Mouse (Mus musculus): ENCODE results near the gene Bnc2.

The Bnc2 gene

DNA sequence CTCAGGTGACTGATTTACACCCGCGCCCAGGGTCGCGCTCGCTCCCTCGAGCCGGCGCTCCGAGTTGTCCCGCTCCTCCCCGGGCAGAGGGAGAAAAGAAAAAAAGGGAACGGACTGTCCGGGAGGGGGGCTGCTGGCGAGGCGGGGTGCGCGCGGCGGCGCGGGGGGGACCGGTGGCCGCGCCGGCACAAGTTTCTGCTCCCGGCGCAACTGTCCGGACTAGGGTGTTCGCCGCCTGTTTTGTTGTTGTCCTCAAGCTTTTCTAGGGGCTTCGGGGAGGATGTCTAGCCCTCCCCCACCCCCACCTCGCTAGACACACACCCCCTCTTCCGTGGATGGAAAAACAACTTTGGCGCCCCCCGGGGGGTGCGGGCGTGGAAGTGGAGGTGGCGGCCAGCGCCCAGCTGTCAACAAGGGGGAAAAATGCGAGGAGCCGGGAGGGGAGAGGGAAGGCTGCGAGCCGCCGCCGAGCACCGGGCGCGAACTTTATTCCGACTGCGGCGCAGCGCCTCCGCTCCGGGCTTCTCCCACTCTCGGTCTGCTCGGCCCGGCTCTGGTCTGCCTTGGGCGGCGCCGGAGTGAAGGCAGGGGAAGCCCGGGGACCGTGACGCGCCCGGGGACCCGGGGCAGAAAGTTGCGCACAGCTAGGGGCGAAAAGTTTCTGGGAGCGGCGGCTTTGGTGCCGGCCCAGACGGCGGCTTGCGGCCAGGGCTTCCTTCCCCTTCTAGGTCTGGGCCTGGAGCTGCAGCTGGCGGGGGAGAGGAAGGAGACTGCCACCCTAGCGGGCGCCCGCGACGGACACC, at the start of gene Bnc2:
Gene Bnc2, minus strand, starts transcription at position 105 of the 803 bp plus-strand sequence.
- DNase-seq (ENCODE audit: low spot score), result no peak

DNA sequence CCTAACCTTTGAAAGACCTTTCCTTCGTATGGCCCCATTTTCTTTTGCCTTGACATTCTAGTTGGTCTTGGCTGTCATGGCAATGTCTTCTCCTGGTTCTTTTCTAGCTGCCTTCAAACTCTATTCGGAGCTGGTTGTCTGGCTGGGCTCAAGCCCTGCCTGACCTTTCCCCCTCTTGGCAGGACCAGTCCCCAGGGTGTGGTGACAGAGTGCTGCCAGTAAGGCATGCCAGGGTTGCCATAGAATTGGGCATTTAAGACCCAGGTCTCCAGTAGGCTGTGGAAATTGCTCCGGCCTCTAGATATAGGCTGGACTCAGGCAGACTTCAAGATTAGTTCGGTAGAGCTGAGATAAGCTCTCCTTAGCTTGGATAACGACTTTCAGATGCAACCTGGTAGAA, 32.9 kb upstream of the Bnc2 start:
- no peak for DNase-seq (ENCODE audit: low spot score)

DNA sequence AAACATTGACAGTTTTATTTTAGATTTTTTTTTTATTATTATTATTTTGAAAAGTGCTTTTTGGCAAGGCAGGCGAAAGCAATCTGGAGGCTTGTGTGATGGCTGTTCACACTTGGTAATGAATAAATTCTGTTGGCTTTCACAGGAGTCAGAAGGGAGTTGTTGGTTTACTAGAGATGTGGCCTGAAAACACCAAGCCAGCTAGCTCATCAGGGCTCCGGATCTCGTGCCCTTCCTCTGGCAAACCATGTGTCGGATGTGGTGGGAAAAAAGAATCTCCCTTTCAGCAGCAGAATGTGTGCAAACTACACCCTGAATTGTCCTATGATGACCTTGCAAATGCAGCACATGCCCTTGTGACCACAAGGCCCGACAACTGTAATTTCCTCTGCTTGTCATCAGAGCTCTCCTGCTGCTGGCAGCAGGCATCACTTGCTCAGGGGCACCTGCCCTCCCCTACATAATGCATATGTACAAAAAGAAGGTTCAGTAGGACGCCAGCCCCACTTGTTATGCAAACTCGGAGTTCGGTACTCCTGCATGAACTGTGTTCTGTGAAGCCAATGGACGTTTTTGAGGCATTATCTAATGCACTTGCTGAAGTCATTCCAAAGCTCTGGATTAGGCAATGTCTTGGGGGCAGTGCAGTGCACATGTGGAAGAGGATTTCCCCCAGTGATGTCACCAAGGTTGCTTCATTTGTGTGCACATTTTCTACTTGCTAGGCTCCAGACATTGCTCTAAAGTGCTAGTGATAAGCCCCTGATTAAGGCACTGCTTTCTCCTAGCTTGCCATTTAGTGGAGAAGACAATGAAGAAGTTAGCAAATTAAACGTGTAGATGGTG, 10.7 kb upstream of the Bnc2 start:
- DNase-seq (ENCODE audit: low spot score), result no peak

DNA sequence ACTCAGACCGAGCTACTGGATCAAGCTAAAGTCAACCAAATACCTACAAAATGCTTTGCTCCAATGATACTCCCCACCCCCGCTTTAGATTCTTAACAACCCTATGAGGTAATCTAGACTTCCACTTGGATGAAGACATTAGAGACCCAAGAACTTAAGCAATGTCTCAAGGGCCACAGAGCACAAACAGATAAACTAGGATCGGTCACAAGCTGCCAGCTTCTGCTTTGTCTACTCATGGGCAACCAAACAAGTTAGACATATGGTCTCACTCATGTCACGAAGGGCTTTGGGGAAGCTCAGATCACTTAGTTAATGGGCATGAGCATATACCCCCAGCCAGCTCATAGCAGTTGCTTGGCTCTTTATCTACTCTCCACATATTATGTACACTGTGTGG, 9.9 kb upstream of the Bnc2 start:
- no peak for DNase-seq (ENCODE audit: low spot score)

GRCm38 (mm10) chr4:84675974-84676315, 870 bp upstream of the Bnc2 start:
- no peak for DNase-seq (ENCODE audit: low spot score)

- DNase-seq (ENCODE audit: low spot score), result no peak
Observed at GRCm38 (mm10) chr4:84674318-84675170, 531 bp downstream of the Bnc2 start.

DNA sequence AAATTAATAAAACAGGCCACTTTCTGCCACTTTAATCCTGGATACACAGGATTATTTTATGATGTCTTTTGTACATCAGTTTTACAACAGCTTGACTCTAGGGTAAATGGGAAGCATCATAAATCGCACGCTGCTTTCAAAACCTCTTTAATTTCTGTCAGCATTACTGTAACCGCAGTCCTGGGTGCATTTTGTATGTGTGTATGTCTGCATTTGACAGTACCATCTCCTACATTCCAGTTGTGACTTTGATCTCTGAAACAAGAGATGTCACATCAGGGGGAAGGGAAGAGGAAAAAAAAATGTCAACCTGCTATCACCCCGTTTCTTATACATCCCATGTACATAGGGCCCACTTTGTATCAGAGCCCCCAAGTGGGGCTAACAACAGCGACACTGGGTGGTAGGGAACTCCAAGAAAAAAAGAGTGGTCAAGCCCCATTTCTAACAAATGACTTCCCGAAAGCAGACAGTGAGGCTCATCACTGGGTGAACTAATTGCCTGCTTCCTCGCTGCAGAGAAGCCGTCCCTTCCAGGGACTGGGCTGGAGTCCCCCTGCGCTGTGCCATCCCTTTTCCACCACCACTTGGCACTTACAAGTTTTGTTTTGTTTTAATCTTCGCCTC, 1.3 kb downstream of the Bnc2 start:
- no peak for DNase-seq (ENCODE audit: low spot score)

DNA sequence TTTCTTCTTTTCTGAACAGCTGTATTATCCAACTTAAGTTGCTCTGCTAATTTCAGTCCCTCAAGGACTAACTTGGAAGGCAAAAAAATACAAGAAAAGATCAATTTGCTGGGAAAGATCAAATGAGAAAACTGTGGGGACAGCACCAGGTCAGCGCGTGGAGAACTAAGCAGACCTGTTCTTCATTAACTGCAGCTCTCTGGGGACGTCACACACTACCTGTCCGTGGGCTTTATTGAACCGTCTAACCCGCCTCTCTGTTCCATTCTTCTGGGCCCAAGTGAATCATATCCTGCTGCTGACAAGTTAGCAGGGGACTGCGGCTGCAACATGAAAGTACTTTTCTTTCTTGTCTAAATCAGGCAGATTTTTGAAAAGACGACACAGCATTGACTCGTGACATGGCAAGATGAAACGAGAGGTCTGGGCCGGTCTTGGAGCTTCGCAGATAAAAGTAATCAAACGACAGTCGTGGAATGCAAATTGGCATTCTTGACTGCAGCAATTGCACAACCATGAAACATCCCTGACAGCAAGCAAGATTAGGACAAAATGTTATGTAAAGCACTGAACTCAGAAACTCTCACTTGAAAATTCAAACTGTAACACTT, 2.8 kb downstream of the Bnc2 start:
- DNase-seq (ENCODE audit: low spot score), result no peak

GRCm38 (mm10) chr4:84670996-84671395, 4.1 kb downstream of the Bnc2 start:
- DNase-seq (ENCODE audit: low spot score), result no peak

DNA sequence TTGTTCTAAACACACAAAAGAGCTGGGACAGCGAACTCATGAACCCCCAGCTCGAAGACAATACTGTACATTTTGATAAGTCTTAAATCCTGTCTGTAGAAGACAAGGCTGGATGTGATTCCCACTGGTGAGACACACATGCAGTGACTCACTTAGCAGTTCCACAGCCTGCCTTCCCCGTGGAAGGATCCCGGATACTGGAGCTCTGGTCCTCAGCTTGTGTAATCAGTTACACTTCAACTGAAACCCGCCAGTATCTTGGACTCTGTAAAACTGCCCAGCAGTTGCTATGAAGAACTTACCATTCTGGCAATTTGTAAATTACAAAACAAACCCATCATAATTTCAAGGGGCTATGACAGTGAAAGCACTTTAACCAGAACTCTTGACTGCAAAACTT, 5.4 kb downstream of the Bnc2 start:
- DNase-seq (ENCODE audit: low spot score), result no peak

DNA sequence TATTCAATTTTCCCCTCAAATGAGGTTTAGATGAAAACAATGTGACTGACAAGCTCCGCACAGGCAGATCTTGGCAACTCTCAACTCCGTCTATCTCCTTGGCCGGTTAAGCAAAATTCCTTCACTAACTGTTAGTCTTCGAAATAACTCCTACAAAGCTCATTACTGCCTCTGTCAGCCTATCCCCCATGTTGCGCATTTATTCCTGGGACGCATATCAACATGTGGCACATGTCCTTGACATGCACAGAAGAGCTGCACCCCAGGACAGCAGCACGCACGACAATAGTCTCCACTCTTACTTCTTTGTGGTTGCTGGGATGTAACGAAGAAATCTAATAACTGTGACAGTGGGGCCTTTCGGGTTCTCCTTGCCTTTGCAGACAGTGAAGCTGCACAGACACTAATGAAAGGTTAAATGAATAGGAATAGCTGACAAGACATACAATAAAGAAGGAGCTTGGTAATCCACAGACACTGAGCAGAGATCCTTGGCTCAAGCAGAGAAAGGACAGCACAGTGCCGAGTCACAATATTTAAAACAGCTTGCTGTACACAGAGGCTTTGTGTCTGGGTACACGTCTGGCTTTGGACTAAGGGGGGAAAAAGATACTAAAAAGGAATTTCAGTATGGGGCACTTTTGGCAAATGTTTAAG, 6.0 kb downstream of the Bnc2 start:
- no peak for DNase-seq (ENCODE audit: low spot score)

DNA sequence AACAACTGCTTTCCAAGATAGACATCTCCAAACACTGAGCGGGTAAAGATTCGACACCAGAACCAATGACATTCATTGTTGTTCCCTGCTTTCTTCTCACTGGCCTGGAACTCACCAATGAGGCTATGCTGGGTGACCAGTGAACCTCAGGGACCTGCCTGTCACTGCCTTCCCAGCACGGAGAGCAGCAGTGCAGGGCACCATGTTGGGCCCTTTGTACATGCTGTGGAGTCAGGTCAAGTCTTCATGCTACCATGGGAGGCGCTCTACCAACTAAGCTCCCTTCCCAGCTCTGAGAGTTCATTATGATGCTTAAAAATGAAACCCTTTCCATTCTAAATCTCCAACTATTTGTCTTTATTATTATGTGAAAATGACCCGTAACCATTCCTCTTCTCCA, 6.8 kb downstream of the Bnc2 start:
- no peak for DNase-seq (ENCODE audit: low spot score)

DNA sequence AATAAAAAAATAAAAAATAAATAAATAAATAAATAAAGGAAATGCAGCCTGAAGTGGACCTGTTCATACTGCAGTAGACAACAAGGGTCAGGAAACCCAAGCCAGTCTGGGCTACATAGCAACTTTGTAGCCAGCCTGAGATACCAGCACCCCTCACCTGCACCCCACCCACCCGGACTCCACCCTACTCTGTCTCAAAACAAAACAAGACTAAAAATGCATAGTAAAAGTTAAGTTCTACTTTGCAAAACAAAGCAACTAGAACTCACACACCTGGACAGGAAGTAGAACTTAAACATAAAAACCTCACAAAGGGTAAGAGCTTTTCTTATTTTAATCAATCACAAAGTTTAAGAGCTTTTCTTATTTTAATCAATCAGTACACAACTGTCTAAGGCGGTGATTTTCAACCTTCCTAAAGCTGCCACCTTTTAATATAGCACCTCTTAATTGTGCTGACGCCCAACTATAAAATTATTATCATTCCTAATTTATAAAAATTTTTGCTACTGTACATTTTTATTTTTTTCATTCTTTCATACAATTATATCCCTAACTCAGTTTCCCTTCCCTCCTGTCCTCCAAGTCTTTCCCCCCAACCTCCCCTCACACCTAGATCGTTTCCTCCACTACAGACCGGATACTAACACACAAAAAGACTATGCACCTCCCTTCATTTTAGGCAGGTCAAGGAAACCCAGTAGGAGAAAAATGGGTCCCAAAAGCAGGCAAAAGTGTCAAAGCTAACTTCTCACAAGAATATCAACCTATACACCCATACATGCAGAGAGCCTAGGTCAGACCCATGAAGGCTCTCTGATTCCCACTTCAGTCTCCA, 12.6 kb downstream of the Bnc2 start:
- no peak for DNase-seq (ENCODE audit: low spot score)

- no peak for DNase-seq (ENCODE audit: low spot score)
Observed at GRCm38 (mm10) chr4:84661341-84661740, 13.7 kb downstream of the Bnc2 start.

DNA sequence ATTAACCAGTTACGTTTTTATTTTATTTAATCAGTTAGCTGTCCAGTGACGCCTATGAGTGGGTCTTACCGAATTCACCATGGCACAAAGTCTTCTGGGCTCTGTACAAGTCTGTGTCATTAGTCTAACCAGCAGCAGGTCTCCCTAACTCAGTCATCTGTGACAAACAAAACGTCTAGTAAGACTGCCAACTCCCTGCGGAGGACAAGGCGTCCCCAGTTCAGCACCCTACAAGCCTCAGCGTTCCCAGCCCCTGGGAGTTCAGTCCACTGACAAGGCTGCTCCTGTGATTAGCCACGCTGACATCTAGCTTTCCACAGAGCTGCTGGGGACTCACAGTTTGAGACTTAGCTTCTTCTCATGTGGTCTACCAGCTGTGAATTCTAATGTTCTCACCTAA, 23.3 kb downstream of the Bnc2 start:
- DNase-seq (ENCODE audit: low spot score), result no peak

DNA sequence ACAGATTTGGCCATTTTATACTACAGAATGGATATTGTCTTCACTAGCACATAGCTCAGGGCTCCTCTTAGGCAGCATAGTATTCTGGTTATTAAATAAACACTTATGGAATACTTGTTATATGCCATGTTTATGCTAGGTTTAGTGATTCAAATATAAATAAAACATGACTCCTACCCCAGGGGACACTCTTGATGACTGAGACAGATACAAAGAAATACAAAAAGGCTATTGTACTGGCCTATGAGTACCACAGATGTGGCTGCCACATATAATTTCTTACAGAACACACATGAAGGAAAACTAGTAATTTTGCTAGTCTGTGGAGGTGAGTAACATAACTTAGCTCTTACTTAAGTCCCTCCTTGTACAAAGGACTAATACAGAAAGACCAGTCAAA, 28.5 kb downstream of the Bnc2 start:
- no peak for DNase-seq (ENCODE audit: low spot score)

DNA sequence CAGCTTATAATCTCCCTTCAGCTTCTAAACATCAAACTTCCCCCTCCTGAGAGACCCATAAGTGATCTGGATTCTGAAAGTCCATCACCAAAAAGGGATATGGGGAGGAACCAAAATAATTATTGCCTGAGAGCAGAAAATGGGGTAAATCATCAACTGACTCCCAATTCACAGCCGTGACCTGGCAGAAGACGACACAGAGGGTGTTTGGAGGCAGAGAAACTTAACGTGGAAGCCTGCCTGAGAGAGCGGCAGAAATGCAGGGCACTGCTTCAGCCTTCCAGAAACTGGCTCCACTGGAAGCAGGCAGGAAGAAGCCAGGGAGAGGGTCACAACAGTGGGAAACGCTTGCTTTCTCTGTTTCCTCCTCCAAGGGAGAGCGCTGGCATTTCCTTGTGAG, 35.9 kb downstream of the Bnc2 start:
- DNase-seq (ENCODE audit: low spot score), result no peak

DNA sequence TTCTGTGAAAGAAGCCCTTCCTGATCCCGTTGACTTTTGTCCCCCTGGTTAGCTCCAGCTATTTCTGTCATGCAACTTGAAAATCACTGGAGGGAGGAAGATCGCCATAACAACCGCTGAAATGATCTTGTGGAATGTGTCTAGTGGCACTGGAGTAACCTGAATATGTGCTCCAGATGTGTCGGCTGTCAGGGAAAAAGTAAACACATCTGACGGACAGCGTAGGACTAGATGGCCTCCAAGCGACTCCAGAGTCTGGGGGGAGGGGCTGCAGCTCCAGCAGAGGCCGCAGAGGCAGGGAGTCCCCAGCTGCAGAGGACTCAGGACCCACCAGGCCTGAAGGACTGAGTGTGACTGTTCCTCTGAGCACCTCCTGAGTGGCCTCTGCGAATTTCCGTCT, 37.4 kb downstream of the Bnc2 start:
- DNase-seq (ENCODE audit: low spot score), result no peak

GRCm38 (mm10) chr4:84634751-84635150, 40.3 kb downstream of the Bnc2 start:
- no peak for DNase-seq (ENCODE audit: low spot score)

DNA sequence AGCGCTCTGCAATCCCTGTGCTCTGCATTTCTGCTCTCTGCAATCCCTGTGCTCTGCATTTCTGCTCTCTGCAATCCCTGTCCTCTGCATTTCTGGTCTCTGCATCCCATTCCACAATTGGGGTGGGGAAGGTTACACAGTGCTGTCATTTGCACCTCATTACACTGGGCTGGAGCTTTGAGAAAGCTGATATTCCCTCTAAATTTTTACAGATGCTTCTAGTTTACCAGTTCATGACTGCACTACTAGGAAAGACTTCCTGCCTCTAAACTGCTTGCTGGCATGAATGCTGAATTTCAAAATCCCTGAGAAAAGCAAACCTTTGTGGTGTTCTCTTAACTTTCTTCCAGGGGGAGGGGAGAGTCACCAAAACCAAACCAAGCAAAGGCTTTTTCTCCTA, 41.1 kb downstream of the Bnc2 start:
- no peak for DNase-seq (ENCODE audit: low spot score)
